Mouse (Mus musculus) embryonic stem cell, embryonic (primary cell): ENCODE measurements around the gene Rab4a.

Experiments
- CTCF ChIA-PET, 4 experiments: fragments of 300-600 bp in 2 of 4; fragments of 350-600 bp in 2 of 4; sonication (Branson Sonifier 250); formaldehyde crosslinking; loops; one replicate each; lab custom pipeline; 2022; ENCODE audit warnings: inconsistent platforms in 2 of 4; lab: Charles Lee
- POLR2A ChIA-PET, 4 experiments: fragments of 300-600 bp in 2 of 4; fragments of 350-600 bp in 2 of 4; sonication (Branson Sonifier 250); formaldehyde crosslinking; loops; one replicate each; lab custom pipeline; 2022; ENCODE audit warnings: antibody characterized with exemption in 4 of 4, inconsistent platforms in 1 of 4; lab: Charles Lee

Gene Rab4a

GRCm38 (mm10) chr8:123799885-123800284 is 5.9 kb upstream of the Rab4a start:
- ChIA-PET CTCF (interaction anchor here in 1 of 4 experiments (0.6 kb wide), 1 partner anchor 477 kb away, joined by 3 read pairs; no protein-coding TSS in a partner anchor), POLR2A (no interaction called here)

GRCm38 (mm10) chr8:123800867-123801266 is 4.9 kb upstream of the Rab4a start:
- POLR2A ChIA-PET = no interaction called here
- CTCF ChIA-PET = interaction anchor here in 1 of 4 experiments (0.6 to 0.7 kb wide), 2 partner anchors 25 to 29 kb away, joined by 3 to 4 read pairs; no protein-coding TSS in a partner anchor

- CTCF ChIA-PET = interaction anchor here in 3 of 4 experiments (0.6 to 1.0 kb wide), 4 partner anchors 23 to 173 kb away, joined by 3 to 4 read pairs (median 3); no protein-coding TSS in a partner anchor
- POLR2A ChIA-PET = no interaction called here
Measured at GRCm38 (mm10) chr8:123801538-123801937, 4.2 kb upstream of the Rab4a start.

GRCm38 (mm10) chr8:123803639-123804038 is 2.1 kb upstream of the Rab4a start:
- ChIA-PET CTCF (interaction anchor here in 2 of 4 experiments (0.6 to 1.1 kb wide), 2 partner anchors 14 to 160 kb away, joined by 4 to 11 read pairs; no protein-coding TSS in a partner anchor), POLR2A (interaction anchor here in 1 of 4 experiments (0.6 kb wide), 2 partner anchors 631 to 665 kb away, joined by 3 to 5 read pairs; no protein-coding TSS in a partner anchor)

- CTCF ChIA-PET = interaction anchor here in 1 of 4 experiments (0.8 kb wide), 1 partner anchor 29 kb away, joined by 3 read pairs; no protein-coding TSS in a partner anchor
- POLR2A ChIA-PET = interaction anchor here in 1 of 4 experiments (0.7 kb wide), 1 partner anchor 12 kb away, joined by 3 read pairs; no protein-coding TSS in a partner anchor
Measured at GRCm38 (mm10) chr8:123804586-123804985, 1.2 kb upstream of the Rab4a start.

- ChIA-PET CTCF (no interaction called here), POLR2A (interaction anchor here in 1 of 4 experiments (1.0 kb wide), 1 partner anchor 19 kb away, joined by 4 read pairs; no protein-coding TSS in a partner anchor)
Measured at GRCm38 (mm10) chr8:123805209-123805717, 522 bp upstream of the Rab4a start.

- ChIA-PET POLR2A (interaction anchor here in 2 of 4 experiments (0.9 to 1.9 kb wide), 4 partner anchors 9 to 52 kb away, joined by 3 to 4 read pairs (median 4); no protein-coding TSS in a partner anchor), CTCF (interaction anchor here in 1 of 4 experiments (0.8 kb wide), 1 partner anchor 11 kb away, joined by 3 read pairs; no protein-coding TSS in a partner anchor)
Measured at GRCm38 (mm10) chr8:123806374-123806935, 670 bp downstream of the Rab4a start.

GRCm38 (mm10) chr8:123807024-123807431 is 1.2 kb downstream of the Rab4a start:
- CTCF ChIA-PET = interaction anchor here in 1 of 4 experiments (1.7 kb wide), 1 partner anchor 17 kb away, joined by 7 read pairs; no protein-coding TSS in a partner anchor
- POLR2A ChIA-PET = interaction anchor here in 2 of 4 experiments (0.8 to 2.7 kb wide), 7 partner anchors 11 to 52 kb away, joined by 3 to 16 read pairs (median 3); no protein-coding TSS in a partner anchor

- ChIA-PET CTCF (interaction anchor here in 2 of 4 experiments (0.6 to 1.8 kb wide), 6 partner anchors 9 to 180 kb away, joined by 3 to 7 read pairs (median 4); no protein-coding TSS in a partner anchor), POLR2A (interaction anchor here in 2 of 4 experiments (0.8 to 2.7 kb wide), 10 partner anchors 10 to 142 kb away, joined by 3 to 16 read pairs (median 3); no protein-coding TSS in a partner anchor)
Measured at GRCm38 (mm10) chr8:123807852-123808573, 2.2 kb downstream of the Rab4a start.

- ChIA-PET CTCF (interaction anchor here in 3 of 4 experiments (0.6 to 1.8 kb wide), 6 partner anchors 9 to 142 kb away, joined by 3 to 7 read pairs (median 4); no protein-coding TSS in a partner anchor), POLR2A (interaction anchor here in 2 of 4 experiments (0.6 to 2.7 kb wide), 6 partner anchors 9 to 207 kb away, joined by 3 to 16 read pairs (median 4); no protein-coding TSS in a partner anchor)
Measured at GRCm38 (mm10) chr8:123808671-123809070, 2.9 kb downstream of the Rab4a start.

- POLR2A ChIA-PET = interaction anchor here in 2 of 4 experiments (0.6 to 2.7 kb wide), 12 partner anchors 8 to 206 kb away, joined by 3 to 16 read pairs (median 4); no protein-coding TSS in a partner anchor
Measured at GRCm38 (mm10) chr8:123809342-123809741, 3.6 kb downstream of the Rab4a start.

GRCm38 (mm10) chr8:123812227-123812626 is 6.4 kb downstream of the Rab4a start:
- CTCF ChIA-PET = interaction anchor here in 1 of 4 experiments (0.6 kb wide), 1 partner anchor 600 kb away, joined by 3 read pairs; the partner anchor contains the start of genes Chmp1a and Spata33
- POLR2A ChIA-PET = interaction anchor here in 1 of 4 experiments (1.6 kb wide), 1 partner anchor 11 kb away, joined by 4 read pairs; no protein-coding TSS in a partner anchor

More at GRCm38 (mm10) chr8:123809342-123809741, 3.6 kb downstream of the Rab4a start:
- CTCF ChIA-PET = interaction anchor here (0.5 to 1.8 kb wide), 11 partner anchors 8 to 1708 kb away, joined by 3 to 7 read pairs (median 3); no protein-coding TSS in a partner anchor

GRCm38 (mm10) chr8:123813173-123813891 is 7.5 kb downstream of the Rab4a start:
- ChIA-PET CTCF (interaction anchor here in 1 of 4 experiments (1.2 kb wide), 1 partner anchor 12 kb away, joined by 3 read pairs; no protein-coding TSS in a partner anchor), POLR2A (interaction anchor here in 1 of 4 experiments (0.6 kb wide), 2 partner anchors 13 to 175 kb away, joined by 3 read pairs; no protein-coding TSS in a partner anchor)

GRCm38 (mm10) chr8:123813892-123814266 is 8.1 kb downstream of the Rab4a start:
- POLR2A ChIA-PET = interaction anchor here in 1 of 4 experiments (0.6 kb wide), 2 partner anchors 12 to 175 kb away, joined by 3 read pairs; no protein-coding TSS in a partner anchor
- CTCF ChIA-PET = interaction anchor here in 2 of 4 experiments (0.6 to 1.2 kb wide), 2 partner anchors 12 to 47 kb away, joined by 3 to 7 read pairs; no protein-coding TSS in a partner anchor

GRCm38 (mm10) chr8:123815325-123815724 is 9.5 kb downstream of the Rab4a start:
- POLR2A ChIA-PET = interaction anchor here in 3 of 4 experiments (0.6 to 1.4 kb wide), 5 partner anchors 11 to 210 kb away, joined by 3 to 4 read pairs (median 4); no protein-coding TSS in a partner anchor
- CTCF ChIA-PET = interaction anchor here in 2 of 4 experiments (1.3 to 1.4 kb wide), 3 partner anchors 17 to 188 kb away, joined by 3 to 5 read pairs (median 4); no protein-coding TSS in a partner anchor

GRCm38 (mm10) chr8:123816939-123817338 is 11.2 kb downstream of the Rab4a start:
- POLR2A ChIA-PET = interaction anchor here in 2 of 4 experiments (0.7 to 2.2 kb wide), 9 partner anchors 7 to 186 kb away, joined by 3 to 16 read pairs (median 5); no protein-coding TSS in a partner anchor
- CTCF ChIA-PET = interaction anchor here (0.7 to 2.0 kb wide), 10 partner anchors 8 to 468 kb away, joined by 3 to 7 read pairs (median 4); partner anchors contain the start of gene Rab4a (in 1 of the 4)
